Mouse (Mus musculus): ENCODE measurements around the gene Mfsd6l. TPM values are rescaled to one million over a fixed set of nuclear protein-coding genes. Genes with fewer than 3 reads are reported as not detected.

Gene Mfsd6l
- total RNA-seq, 2 experiments from 2014 or later: not detected

DNA sequence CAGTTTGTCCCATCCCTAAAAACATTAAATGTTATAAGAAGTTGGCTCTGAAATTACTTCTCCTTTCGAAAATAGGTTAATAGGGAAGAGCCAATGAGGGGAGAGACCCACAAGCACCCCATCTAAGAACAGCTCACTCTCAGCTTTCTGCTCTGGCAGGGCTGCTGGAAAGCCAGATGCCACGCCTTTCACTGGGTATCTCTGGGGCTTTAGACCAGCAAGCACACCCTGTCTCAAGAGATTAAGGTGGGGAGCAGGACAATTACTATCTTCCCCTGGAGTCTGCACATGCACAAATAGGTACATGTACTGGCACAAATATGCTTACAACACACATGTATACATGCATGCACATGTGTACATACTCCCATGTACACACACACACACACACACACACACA, 41.9 kb downstream of the Mfsd6l start:
- intact Hi-C loops (cut with DNase I): no loop called here

GRCm38 (mm10) chr11:68600551-68601021, 44.6 kb downstream of the Mfsd6l start:
- no peak for DNase-seq
- intact Hi-C loops (cut with DNase I): no loop called here

More for the DNA sequence above, 41.9 kb downstream of the Mfsd6l start:
- no peak for DNase-seq

GRCm38 (mm10) chr11:68601486-68601991, 45.6 kb downstream of the Mfsd6l start:
- no peak for DNase-seq
- intact Hi-C loops (cut with DNase I): no loop called here

- intact Hi-C loops (cut with DNase I): no loop called here
- DNase-seq: no peak
These were observed 46.4 kb downstream of the Mfsd6l start for GRCm38 (mm10) chr11:68602200-68602931.

- DNase-seq: no peak
These were observed 51.1 kb downstream of the Mfsd6l start for GRCm38 (mm10) chr11:68607046-68607445.

More at GRCm38 (mm10) chr11:68607046-68607445, 51.1 kb downstream of the Mfsd6l start:
- intact Hi-C loops (cut with DNase I): no loop called here

Other genes starting within 250 kb of the Mfsd6l start
- 1 to 10 TPM; 3.6 to 4.1 TPM for gene Ntn1, start 155.4 kb upstream of the Mfsd6l start, total RNA-seq (2021)
- gene Pik3r5, start 124.1 kb upstream of the Mfsd6l start, total RNA-seq (2021): under 1 TPM; 0.56 to 0.57 TPM
- 1 to 10 TPM; 1.4 to 1.9 TPM for gene Pik3r6, start 53.2 kb upstream of the Mfsd6l start, total RNA-seq (2021)
- gene Ccdc42, start 30.8 kb downstream of the Mfsd6l start, total RNA-seq (2021): not detected
- gene Myh10, start 135.4 kb downstream of the Mfsd6l start, total RNA-seq (2021): 10 to 100 TPM; 12.7 to 20.7 TPM